In the genomic region with DNA sequence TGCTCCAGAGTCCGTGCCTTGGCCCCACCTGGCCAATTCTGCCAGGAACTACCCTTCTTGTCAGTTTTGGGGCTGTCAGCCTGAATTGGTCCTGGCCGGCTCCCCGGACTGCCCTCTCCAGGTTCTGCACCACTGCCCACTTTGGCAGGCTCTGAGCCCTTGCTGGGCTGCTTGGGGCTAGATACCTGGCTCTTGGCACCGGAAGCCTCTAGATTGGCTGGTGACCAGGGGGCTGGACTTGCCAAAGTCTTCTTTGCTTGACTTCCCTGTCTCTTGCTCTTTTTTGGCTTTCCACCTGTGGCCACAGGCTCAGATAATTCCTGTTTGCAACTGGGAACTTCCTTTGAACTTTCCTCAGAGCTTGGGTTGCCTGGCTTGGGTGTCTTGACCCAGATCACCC, we compare ENCODE assay signal across 17 mouse cellular contexts. TPM values are rescaled to one million over a fixed set of nuclear protein-coding genes. Genes with fewer than 3 reads are reported as not detected.
DNase-seq lines count a peak whose midpoint lies in the region; ATAC-seq and TF ChIP-seq lines count a peak whose summit lies in the region.
"Had no signal": no experiment of that assay in that cellular context is flagged by ENCODE, and none has a peak within 500 bp of the region (broad histone marks: within the 10 kb centered on the region; RNA-seq: fewer than 3 reads in every experiment).

No protein-coding gene starts in this region.

- ATAC-seq in cerebellum, adult (ENCODE audit: insufficient number of reproducible peaks, low FRiP score, low TSS enrichment) = no peak
- no peak for ATAC-seq in Patski
- no peak for ATAC-seq in midbrain, embryonic 15.5 days (replicated peaks)
- ATAC-seq: intestine, embryonic 16.5 days had no signal

- H3K4me2 ChIP-seq in midbrain, embryonic 15.5 days = no peak overlapping the region
- H3K4me2 ChIP-seq: embryonic facial prominence, embryonic 15.5 days; hindbrain, embryonic 13.5 days; liver, embryonic 15.5 days; neural tube, embryonic 12.5 days had no signal

- DNase-seq in cerebellum, adult 9-11 months = peak; percentile 43
- peak; percentile 17 for DNase-seq in Patski (ENCODE audit: low read depth, low spot score)
- peak; percentile 83 for DNase-seq in kidney, postnatal 10 days
- peak; percentile 48 for DNase-seq in lung, postnatal 14 days
- DNase-seq in thymus, adult 2 months = no peak
- DNase-seq: gastrocnemius, postnatal 25 days; heart, postnatal 10 days; left cerebral cortex, postnatal 4 days; retina, postnatal 1 day had no signal

- 97% methylated on average over 4 of the region's 4 CpGs for WGBS in midbrain, embryonic 15.5 days
- WGBS in thymus, adult 2 months = 99% methylated on average over 4 of the region's 4 CpGs

- H3K4me3 ChIP-seq in midbrain, embryonic 15.5 days = no peak overlapping the region
- no peak overlapping the region for H3K4me3 ChIP-seq in thymus, adult 2 months (ENCODE audit: control insufficient read depth, insufficient read depth, low read length)
- H3K4me3 ChIP-seq: embryonic facial prominence, embryonic 15.5 days; hindbrain, embryonic 13.5 days; liver, embryonic 15.5 days; megakaryocyte, embryonic 14.5 days; neural tube, embryonic 12.5 days had no signal

- no peaks in the 10 kb centered on the region for H3K4me1 ChIP-seq in midbrain, embryonic 15.5 days
- H3K4me1 ChIP-seq in thymus, adult 2 months (replicated peaks; ENCODE audit: control insufficient read depth, insufficient read depth, low read length) = no peaks in the 10 kb centered on the region
- H3K4me1 ChIP-seq: embryonic facial prominence, embryonic 15.5 days; hindbrain, embryonic 13.5 days; neural tube, embryonic 12.5 days had no signal

- H3K9me3 ChIP-seq in midbrain, embryonic 15.5 days = no peaks in the 10 kb centered on the region
- H3K9me3 ChIP-seq: embryonic facial prominence, embryonic 15.5 days; hindbrain, embryonic 13.5 days; liver, embryonic 15.5 days; megakaryocyte, embryonic 14.5 days; neural tube, embryonic 12.5 days had no signal

- H3K36me3 ChIP-seq in midbrain, embryonic 15.5 days (replicated peaks) = peaks cover 70% of the 10 kb centered on the region
- peaks cover 57% of the 10 kb centered on the region for H3K36me3 ChIP-seq in thymus, adult 2 months (ENCODE audit: control insufficient read depth, insufficient read depth, low read length)

- in situ Hi-C loops in Patski (cut with MboI; ENCODE audit: low pct_unique_long_range_greater_than_20kb) = no loop called here

- TF ChIP-seq CTCF in Patski (IDR thresholded peaks at IDR 0.05) = no peak
- no peak for TF ChIP-seq CTCF in thymus, adult 2 months (IDR thresholded peaks at IDR 0.05; ENCODE audit: borderline replicate concordance, control insufficient read depth, extremely low read depth, insufficient read depth, low read length, poor library complexity)

- CTCF ChIA-PET in Patski (lab: Charles Lee) = no interaction called here

- no peaks in the 10 kb centered on the region for H3K27me3 ChIP-seq in Patski
- no peaks in the 10 kb centered on the region for H3K27me3 ChIP-seq in midbrain, embryonic 15.5 days (replicated peaks)
- no peaks in the 10 kb centered on the region for H3K27me3 ChIP-seq in thymus, adult 2 months (ENCODE audit: control insufficient read depth, insufficient read depth, low read length)
- H3K27me3 ChIP-seq: embryonic facial prominence, embryonic 15.5 days; hindbrain, embryonic 13.5 days; liver, embryonic 15.5 days; megakaryocyte, embryonic 14.5 days; neural tube, embryonic 12.5 days had no signal

- no peak overlapping the region for H3K27ac ChIP-seq in midbrain, embryonic 15.5 days
- H3K27ac ChIP-seq in thymus, adult 2 months (ENCODE audit: control insufficient read depth, insufficient read depth, low read length) = no peak overlapping the region
- H3K27ac ChIP-seq: embryonic facial prominence, embryonic 15.5 days; hindbrain, embryonic 13.5 days; liver, embryonic 15.5 days; neural tube, embryonic 12.5 days had no signal

- no peak overlapping the region for H3K9ac ChIP-seq in midbrain, embryonic 15.5 days
- H3K9ac ChIP-seq: embryonic facial prominence, embryonic 15.5 days; hindbrain, embryonic 13.5 days; liver, embryonic 15.5 days; neural tube, embryonic 12.5 days had no signal

- TF ChIP-seq POLR2A in thymus, adult 2 months (IDR thresholded peaks at IDR 0.05; ENCODE audit: control insufficient read depth, extremely low read depth, insufficient read depth, low read length, poor library complexity) = no peak

- POLR2A ChIA-PET in Patski (lab: Charles Lee) = interaction anchor here (1.5 kb wide), 1 partner anchor 29 kb away, joined by 3 read pairs; no protein-coding TSS in a partner anchor

RNA-seq across cellular contexts. Expression of gene Ddx41, which starts 6.4 kb away (rescaled TPM):
- polyA plus RNA-seq in Patski (2021) = 73.0 TPM
- polyA plus RNA-seq in midbrain, embryonic 15.5 days (2015; fragmentation: Nextera tagmentation; extraction: Ambion mirVana) = 61.2 and 63.6 TPM in 2 replicates
- polyA plus RNA-seq in thymus, adult 2 months (2012; rRNA removed) = 97.8 and 100.0 TPM in 2 replicates

RNA-seq across cellular contexts. Expression of gene Dok3, which starts 13.8 kb away (rescaled TPM):
- 1.5 TPM for polyA plus RNA-seq in Patski (2021)
- 5.6 and 6.4 TPM in 2 replicates for polyA plus RNA-seq in midbrain, embryonic 15.5 days (2015; fragmentation: Nextera tagmentation; extraction: Ambion mirVana)
- polyA plus RNA-seq in thymus, adult 2 months (2012; rRNA removed) = 18.2 and 21.9 TPM in 2 replicates

RNA-seq across cellular contexts. Expression of gene Fam193b, which starts 28.0 kb away (rescaled TPM):
- polyA plus RNA-seq in Patski (2021) = 66.5 TPM
- 62.9 and 65.2 TPM in 2 replicates for polyA plus RNA-seq in midbrain, embryonic 15.5 days (2015; fragmentation: Nextera tagmentation; extraction: Ambion mirVana)
- polyA plus RNA-seq in thymus, adult 2 months (2012; rRNA removed) = 381 and 409 TPM in 2 replicates

RNA-seq across cellular contexts. Expression of gene Pdlim7, which starts 29.4 kb away (rescaled TPM):
- polyA plus RNA-seq in Patski (2021) = 129 TPM
- polyA plus RNA-seq in midbrain, embryonic 15.5 days (2015; fragmentation: Nextera tagmentation; extraction: Ambion mirVana) = 167 and 171 TPM in 2 replicates
- 25.6 and 29.5 TPM in 2 replicates for polyA plus RNA-seq in thymus, adult 2 months (2012; rRNA removed)

RNA-seq across cellular contexts. Expression of gene Tmed9, which starts 30.6 kb away (rescaled TPM):
- 350 TPM for polyA plus RNA-seq in Patski (2021)
- polyA plus RNA-seq in midbrain, embryonic 15.5 days (2015; fragmentation: Nextera tagmentation; extraction: Ambion mirVana) = 93.5 and 93.8 TPM in 2 replicates
- 73.4 and 76.8 TPM in 2 replicates for polyA plus RNA-seq in thymus, adult 2 months (2012; rRNA removed)
